Mouse (Mus musculus) midbrain, embryonic 11.5 days (tissue): ENCODE results near the gene St6galnac1. TPM values are rescaled to one million over a fixed set of nuclear protein-coding genes. Genes with fewer than 3 reads are reported as not detected.

Experiments used
- ATAC-seq: fragments of 200-750 bp; cut with Nextera tagmentation; 2 replicates; pipeline ENCODE4 v1.8.0; 2017; ENCODE audit warnings: moderate TSS enrichment, moderate library complexity; ENCODE audit not compliant: low FRiP score
- DNase-seq: peaks from one replicate; pipeline ENCODE4 v3.0.0; 2015; ENCODE audit warnings: low spot score; ENCODE audit errors: missing footprints
- H3K27ac ChIP-seq: fragments of 300-500 bp; sonication (generic); 2 replicates; pipeline ENCODE4 v1.5.1; 2014; ENCODE audit warnings: low read depth, low read length
- H3K27me3 ChIP-seq: fragments of 300-500 bp; sonication (generic); 2 replicates; pipeline ENCODE4 v1.6.1; 2014; ENCODE audit warnings: mild to moderate bottlenecking, low read length, moderate library complexity, mixed read lengths; ENCODE audit not compliant: control insufficient read depth, insufficient read depth
- H3K36me3 ChIP-seq: fragments of 300-500 bp; sonication (generic); 2 replicates; pipeline ENCODE4 v1.6.1; 2014; ENCODE audit warnings: mild to moderate bottlenecking, low read length, moderate library complexity, mixed read lengths; ENCODE audit not compliant: control insufficient read depth, insufficient read depth
- H3K4me1 ChIP-seq: fragments of 300-500 bp; sonication (generic); 2 replicates; pipeline ENCODE4 v1.6.1; 2014; ENCODE audit warnings: low read length; ENCODE audit not compliant: control insufficient read depth, insufficient read depth
- H3K4me2 ChIP-seq: fragments of 300-500 bp; sonication (generic); 2 replicates; pipeline ENCODE4 v1.6.1; 2014; ENCODE audit warnings: mild to moderate bottlenecking, moderate library complexity
- H3K4me3 ChIP-seq: fragments of 300-500 bp; sonication (generic); 2 replicates; pipeline ENCODE4 v1.5.1; 2014; ENCODE audit warnings: low read depth, low read length
- H3K9ac ChIP-seq: fragments of 300-500 bp; sonication (generic); 2 replicates; pipeline ENCODE4 v1.6.1; 2014; ENCODE audit warnings: low read length
- H3K9me3 ChIP-seq: fragments of 300-500 bp; sonication (generic); 2 replicates; pipeline ENCODE4 v1.6.1; 2016; ENCODE audit warnings: low read length; ENCODE audit not compliant: control insufficient read depth
- WGBS: fragments of 180-500 bp; shearing (Covaris S2); extraction: QIAGEN DNeasy Blood & Tissue Kit; methylation state at CpG from one replicate; pipeline ENCODE4 v1.1.7; 2014; 5-methylcytosine and 5-hydroxymethylcytosine counted together
- polyA plus RNA-seq: library from polyadenylated mRNA; unstranded; fragments of >200 nt; fragmentation: Nextera tagmentation; extraction: Ambion mirVana; gene quantifications from 2 replicates; pipeline ENCODE4 v1.2.1, GENCODE M21; 2014

St6galnac1 gene
- polyA plus RNA-seq, 1 experiment from 2014 or later, result not detected

DNA sequence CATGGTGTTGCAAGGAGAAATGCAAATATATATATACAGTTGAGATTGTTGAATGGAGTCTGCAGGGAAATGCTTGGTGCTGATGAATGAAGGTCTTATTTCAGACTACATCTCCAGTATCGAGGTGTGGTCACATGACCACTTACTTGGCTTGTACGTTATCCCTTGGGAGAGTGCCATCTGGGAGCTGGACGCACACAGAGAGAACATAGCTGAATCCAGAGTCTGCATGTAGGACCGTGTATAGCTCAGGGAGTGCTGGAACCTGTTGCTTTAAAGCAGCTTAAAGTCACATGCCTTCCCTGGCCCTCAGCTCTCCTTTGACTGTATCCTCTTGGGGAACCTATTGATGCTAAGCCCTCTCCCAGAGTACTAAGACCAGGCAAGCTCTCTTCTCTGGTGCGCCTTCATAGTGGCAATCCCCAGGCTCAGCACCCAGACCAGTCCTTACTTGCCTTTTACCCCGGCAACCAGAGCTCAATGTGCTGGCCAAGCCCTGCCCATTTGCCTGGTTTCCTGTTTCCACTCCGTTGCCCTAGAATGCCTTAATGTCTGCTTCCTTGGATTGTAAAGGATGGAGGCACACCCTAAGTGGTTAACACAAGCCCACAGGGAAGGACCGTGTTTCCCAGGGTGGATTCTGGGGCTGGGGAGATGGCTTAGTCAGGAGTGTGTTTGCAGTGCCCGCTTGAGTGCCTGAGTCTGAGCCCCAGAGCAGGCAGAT is 53.6 kb downstream of the St6galnac1 start:
- Histone ChIP-seq H3K9ac (no peak overlapping the region), H3K36me3 (no peaks in the 10 kb centered on the region), H3K4me3 (no peak overlapping the region), H3K4me1 (no peaks in the 10 kb centered on the region), H3K27me3 (no peaks in the 10 kb centered on the region), H3K27ac (no peak overlapping the region), H3K9me3 (no peaks in the 10 kb centered on the region), H3K4me2 (no peak overlapping the region)
- DNase-seq (peak; percentile 78), ATAC-seq (no peak)
- WGBS, result 78% methylated on average over 9 of the region's 9 CpGs

DNA sequence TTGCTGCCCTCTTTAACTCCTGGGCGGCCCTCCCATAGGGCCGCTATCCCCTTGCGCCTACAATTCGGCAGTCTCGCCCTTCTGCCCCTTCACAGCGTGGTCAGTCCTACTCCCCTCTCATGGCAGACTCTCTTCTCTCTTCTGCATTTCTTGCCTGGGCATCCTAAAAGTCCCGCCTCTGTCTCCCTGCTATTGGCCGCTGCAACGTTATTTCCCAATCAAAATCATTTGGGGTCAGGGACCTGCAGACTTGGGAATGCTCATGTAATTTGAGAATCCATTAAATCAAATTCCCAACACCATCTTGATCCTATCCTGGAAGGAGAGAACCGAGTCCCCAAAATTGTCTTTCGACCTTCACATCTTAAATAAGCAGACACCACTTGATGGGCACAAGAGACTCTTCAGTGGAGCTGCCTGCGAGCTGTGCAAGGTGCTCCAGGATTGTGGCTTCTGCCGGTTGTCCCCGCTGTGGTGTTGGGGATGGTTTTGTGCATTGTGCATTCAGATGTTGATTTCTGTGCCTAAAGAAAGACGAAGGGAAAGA is 54.9 kb downstream of the St6galnac1 start:
- Histone ChIP-seq H3K4me2 (no peak overlapping the region), H3K27ac (no peak overlapping the region), H3K27me3 (no peaks in the 10 kb centered on the region), H3K4me3 (no peak overlapping the region), H3K9me3 (no peaks in the 10 kb centered on the region), H3K9ac (no peak overlapping the region), H3K36me3 (no peaks in the 10 kb centered on the region), H3K4me1 (no peaks in the 10 kb centered on the region)
- ATAC-seq (no peak), DNase-seq (peak; percentile 72)
- WGBS, result 88% methylated on average over 15 of the region's 15 CpGs

Other genes starting within 250 kb of the St6galnac1 start
- 7.1 and 8.3 TPM in 2 replicates for gene Sphk1, start 244.6 kb downstream of the St6galnac1 start, polyA plus RNA-seq
- 13.6 and 18.7 TPM in 2 replicates for gene Ube2o, start 194.1 kb downstream of the St6galnac1 start, polyA plus RNA-seq
- not detected in 2 replicates for gene Aanat, start 189.1 kb downstream of the St6galnac1 start, polyA plus RNA-seq
- gene Rhbdf2, start 148.5 kb downstream of the St6galnac1 start, polyA plus RNA-seq, result 1.2 and 1.3 TPM in 2 replicates
- 0.22 and 1.0 TPM in 2 replicates for gene Prcd, start 122.0 kb downstream of the St6galnac1 start, polyA plus RNA-seq
- gene Cygb, start 121.2 kb downstream of the St6galnac1 start, polyA plus RNA-seq, result 1.7 and 2.1 TPM in 2 replicates
- 27.4 and 31.6 TPM in 2 replicates for gene Mxra7, start 52.5 kb upstream of the St6galnac1 start, polyA plus RNA-seq
- gene Mettl23, start 67.8 kb upstream of the St6galnac1 start, polyA plus RNA-seq, result 72.5 and 76.2 TPM in 2 replicates
- gene Jmjd6, start 67.9 kb upstream of the St6galnac1 start, polyA plus RNA-seq, result 86.9 and 89.9 TPM in 2 replicates
- 28.6 and 30.3 TPM in 2 replicates for gene Mfsd11, start 76.9 kb upstream of the St6galnac1 start, polyA plus RNA-seq
- 974 and 988 TPM in 2 replicates for gene Srsf2, start 77.6 kb upstream of the St6galnac1 start, polyA plus RNA-seq
- 5.1 and 6.5 TPM in 2 replicates for gene Mgat5b, start 143.4 kb upstream of the St6galnac1 start, polyA plus RNA-seq